Mouse (Mus musculus): ENCODE measurements around the gene Mast4. TPM values are rescaled to one million over a fixed set of nuclear protein-coding genes. Genes with fewer than 3 reads are reported as not detected.

The Mast4 gene
- total RNA-seq, 2 experiments from 2014 or later: 66.7 to 68.9 TPM

DNA sequence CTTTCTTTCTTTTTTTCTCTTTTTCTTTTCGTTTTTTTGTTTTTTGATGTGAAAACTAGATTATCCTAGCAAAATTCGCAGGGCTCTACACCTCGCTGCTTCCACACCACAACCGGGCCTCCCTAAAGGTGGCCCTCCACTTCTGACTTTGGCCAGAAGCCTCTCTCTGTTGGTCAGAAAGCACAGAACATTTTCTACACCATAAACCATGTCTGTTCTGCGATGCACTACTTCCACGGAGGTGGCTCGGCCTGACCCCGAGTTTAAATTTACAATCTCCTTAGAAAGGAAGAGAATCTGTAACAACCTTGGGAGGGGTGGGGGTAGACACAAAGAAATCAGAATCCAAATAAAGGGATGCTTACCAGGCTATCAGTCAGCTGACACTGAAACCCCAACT is 458.8 kb downstream of the Mast4 start:
- no peak for DNase-seq (ENCODE audit: low spot score in 2 of 2)
- Histone ChIP-seq H3K4me3 (no peak overlapping the region), H3K27ac (peak overlapping the region; percentile 72)
- TF ChIP-seq CTCF (conservative IDR thresholded peaks at IDR 0.05): no peak

GRCm38 (mm10) chr13:102875144-102875476 is 459.2 kb downstream of the Mast4 start:
- H3K4me3 ChIP-seq: no peak overlapping the region
- TF ChIP-seq CTCF (conservative IDR thresholded peaks at IDR 0.05): no peak
- H3K27ac ChIP-seq: peak overlapping the region; percentile 72
- DNase-seq (ENCODE audit: low spot score in 2 of 2): no peak

- peak overlapping the region; percentile 6; the same call in 1 of the 2 replicates for H3K4me3 ChIP-seq
- peak in 1 of 2 experiments; percentile 72 for DNase-seq (ENCODE audit: low spot score in 2 of 2)
- H3K27ac ChIP-seq: peak overlapping the region; percentile 72
- TF ChIP-seq CTCF (conservative IDR thresholded peaks at IDR 0.05): no peak
These were observed 459.7 kb downstream of the Mast4 start for GRCm38 (mm10) chr13:102874465-102875143.

DNA sequence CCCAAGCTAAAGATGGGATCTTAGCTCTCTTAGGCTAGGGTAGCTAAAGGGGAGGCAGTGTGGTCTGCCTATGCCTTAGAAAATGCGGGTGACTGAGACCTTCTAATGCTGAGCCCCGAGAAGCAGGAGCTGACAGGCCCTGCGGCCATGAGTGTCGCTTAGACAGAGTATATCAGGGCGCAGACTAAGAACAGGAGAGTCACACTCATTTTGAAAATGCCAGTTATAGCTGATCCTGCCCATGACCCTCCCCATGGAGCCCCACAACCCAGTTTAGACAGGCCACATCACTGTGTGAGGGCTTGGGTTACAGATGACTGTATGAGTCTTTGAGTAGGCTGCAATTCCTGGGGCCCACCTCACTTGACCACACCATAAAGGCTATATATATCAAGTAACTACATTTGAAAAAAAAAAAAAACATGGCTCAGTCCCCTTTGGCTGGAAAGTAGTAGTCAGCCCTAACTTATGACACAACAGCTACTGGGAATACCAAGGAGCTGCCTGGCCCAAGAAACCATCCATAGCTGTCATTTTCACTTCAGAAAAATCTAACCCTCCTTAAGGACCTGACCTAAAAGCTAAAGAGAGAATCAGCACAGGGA is 460.8 kb downstream of the Mast4 start:
- Histone ChIP-seq H3K27ac (peak overlapping the region; percentile 72; the same call in 1 of the 2 replicates), H3K4me3 (no peak overlapping the region)
- TF ChIP-seq CTCF (conservative IDR thresholded peaks at IDR 0.05): no peak
- DNase-seq (ENCODE audit: low spot score in 2 of 2): no peak

DNA sequence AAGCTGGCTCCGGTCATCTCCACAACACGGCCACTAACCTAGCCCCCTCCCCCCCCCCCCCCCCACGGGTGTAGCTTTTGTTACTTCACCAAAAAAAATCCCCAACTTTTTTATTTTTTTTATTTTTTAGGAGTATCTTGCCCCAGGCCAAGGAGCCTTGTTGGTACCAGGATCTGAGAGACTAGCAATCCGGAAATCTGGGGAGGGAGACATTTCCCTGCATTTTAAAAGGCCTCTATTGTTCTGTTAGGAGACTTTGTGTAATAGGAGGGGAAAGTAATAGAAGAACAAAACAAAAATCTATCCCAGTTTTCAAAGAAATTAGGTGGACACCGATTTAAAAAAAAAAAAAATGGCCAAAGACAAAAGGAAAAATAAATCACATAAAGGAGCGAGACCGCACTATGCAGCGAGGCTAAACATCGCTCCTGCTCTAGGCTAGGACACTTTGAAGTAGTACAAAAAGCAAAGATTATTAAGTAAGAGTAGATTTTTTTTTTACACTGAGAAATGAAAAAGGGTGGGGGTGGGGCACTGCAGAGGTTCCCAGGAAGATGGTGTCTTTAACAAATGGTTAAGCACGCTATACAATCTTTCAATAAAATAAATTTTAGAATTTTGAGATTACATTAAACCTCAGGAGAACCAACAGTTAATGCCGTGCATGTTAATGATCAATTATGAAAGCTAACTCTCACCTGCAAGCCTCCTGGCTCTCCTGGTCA is 462.8 kb downstream of the Mast4 start:
- Histone ChIP-seq H3K27ac (peak overlapping the region; percentile 60; the same call in 1 of the 2 replicates), H3K4me3 (no peak overlapping the region)
- DNase-seq (ENCODE audit: low spot score in 2 of 2): no peak
- TF ChIP-seq CTCF (conservative IDR thresholded peaks at IDR 0.05): no peak

DNA sequence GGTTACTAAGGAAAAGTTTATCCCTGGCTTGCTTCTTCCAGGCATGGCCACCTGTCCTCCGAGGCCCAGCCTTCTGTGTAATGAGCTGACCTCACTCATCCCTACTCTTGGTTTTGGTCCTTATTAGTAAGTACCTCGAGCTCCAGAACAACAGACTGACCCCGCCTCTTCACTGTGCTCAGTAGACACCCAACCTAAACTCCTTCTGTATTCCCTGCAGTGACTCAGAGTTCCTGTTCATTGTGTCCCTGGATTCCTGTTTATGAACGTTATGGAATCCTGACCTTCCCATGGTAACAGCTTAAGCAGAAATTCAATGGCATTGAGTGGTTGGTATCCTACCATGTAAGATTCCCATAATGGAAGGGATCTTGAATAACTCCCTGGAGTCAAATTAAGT is 464.8 kb downstream of the Mast4 start:
- H3K4me3 ChIP-seq: no peak overlapping the region
- no peak for DNase-seq (ENCODE audit: low spot score in 2 of 2)
- peak overlapping the region; percentile 33 for H3K27ac ChIP-seq
- no peak for TF ChIP-seq CTCF (conservative IDR thresholded peaks at IDR 0.05)

DNA sequence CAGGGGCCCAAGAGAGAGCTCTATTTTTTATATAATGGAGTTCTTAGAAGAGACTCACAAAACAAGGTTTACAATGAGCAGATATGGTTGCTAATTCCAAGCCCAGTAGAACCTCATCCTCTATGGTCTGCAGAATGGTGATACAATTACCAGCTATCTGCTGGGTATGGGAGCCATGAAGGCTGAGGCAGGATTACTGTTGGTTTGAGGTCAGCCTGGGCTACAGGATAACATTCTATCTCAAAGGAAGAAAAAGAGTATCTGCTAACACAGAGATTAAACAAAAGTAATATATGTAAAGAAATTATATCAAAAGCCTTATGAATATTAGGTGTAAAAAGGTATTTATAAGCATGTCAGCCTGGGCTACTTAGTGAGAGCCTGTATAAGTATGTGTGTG is 467.5 kb downstream of the Mast4 start:
- TF ChIP-seq CTCF (conservative IDR thresholded peaks at IDR 0.05): no peak
- no peak for DNase-seq (ENCODE audit: low spot score in 2 of 2)
- H3K27ac ChIP-seq: peak overlapping the region; percentile 68

GRCm38 (mm10) chr13:102865971-102866724 is 468.1 kb downstream of the Mast4 start:
- TF ChIP-seq CTCF (conservative IDR thresholded peaks at IDR 0.05): no peak
- peak in 1 of 2 experiments; percentile 34 for DNase-seq (ENCODE audit: low spot score in 2 of 2)
- no peak overlapping the region for H3K4me3 ChIP-seq
- peak overlapping the region; percentile 68 for H3K27ac ChIP-seq

More for the DNA sequence above, 467.5 kb downstream of the Mast4 start:
- H3K4me3 ChIP-seq: no peak overlapping the region

DNA sequence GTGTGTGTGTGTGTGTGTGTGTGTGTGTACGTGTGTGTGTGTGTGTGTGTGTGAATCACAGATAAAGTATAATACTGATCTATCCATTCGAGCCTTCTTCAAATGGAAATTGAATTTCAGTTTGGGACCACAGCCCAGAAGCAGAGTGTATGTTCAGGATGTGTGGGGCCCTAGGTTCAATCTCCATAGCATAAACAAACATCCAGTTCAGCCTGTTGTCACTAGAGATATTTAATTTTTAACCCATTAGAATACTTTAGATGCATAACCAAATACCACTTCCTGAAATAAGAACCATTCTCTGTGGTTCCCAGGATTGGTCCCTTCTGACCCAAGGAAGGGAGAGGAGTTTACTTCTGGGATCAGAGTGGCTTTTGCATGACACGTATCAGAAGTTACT is 468.8 kb downstream of the Mast4 start:
- no peak for DNase-seq (ENCODE audit: low spot score in 2 of 2)
- TF ChIP-seq CTCF (conservative IDR thresholded peaks at IDR 0.05): no peak
- Histone ChIP-seq H3K27ac (peak overlapping the region; percentile 68), H3K4me3 (no peak overlapping the region)

- TF ChIP-seq CTCF (conservative IDR thresholded peaks at IDR 0.05): no peak
- H3K4me3 ChIP-seq: no peak overlapping the region
- DNase-seq (ENCODE audit: low spot score in 2 of 2): no peak
- H3K27ac ChIP-seq: peak overlapping the region; percentile 24; the same call in 1 of the 2 replicates
These were observed 469.5 kb downstream of the Mast4 start for GRCm38 (mm10) chr13:102864840-102865239.

DNA sequence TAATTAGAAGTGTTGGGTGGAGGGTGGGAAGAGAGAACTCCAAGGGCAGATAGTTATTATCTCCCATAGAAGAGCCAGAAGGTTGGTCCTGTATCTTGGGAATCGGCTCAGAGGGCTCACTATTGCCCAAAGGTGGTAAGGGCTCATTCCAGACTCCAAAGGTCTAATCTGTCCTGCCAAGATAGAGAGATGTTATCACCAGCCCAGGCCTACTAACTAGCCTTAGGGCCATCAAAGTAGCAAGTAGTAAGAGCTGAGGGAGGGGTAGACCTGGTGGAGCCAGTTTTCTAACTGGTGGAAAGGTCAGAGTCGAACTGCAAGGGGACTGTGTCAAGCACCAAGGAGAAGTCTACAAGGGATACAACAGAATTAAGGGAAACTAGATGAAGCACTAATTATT is 470.2 kb downstream of the Mast4 start:
- no peak for TF ChIP-seq CTCF (conservative IDR thresholded peaks at IDR 0.05)
- Histone ChIP-seq H3K4me3 (no peak overlapping the region), H3K27ac (no peak overlapping the region)
- no peak for DNase-seq (ENCODE audit: low spot score in 2 of 2)

DNA sequence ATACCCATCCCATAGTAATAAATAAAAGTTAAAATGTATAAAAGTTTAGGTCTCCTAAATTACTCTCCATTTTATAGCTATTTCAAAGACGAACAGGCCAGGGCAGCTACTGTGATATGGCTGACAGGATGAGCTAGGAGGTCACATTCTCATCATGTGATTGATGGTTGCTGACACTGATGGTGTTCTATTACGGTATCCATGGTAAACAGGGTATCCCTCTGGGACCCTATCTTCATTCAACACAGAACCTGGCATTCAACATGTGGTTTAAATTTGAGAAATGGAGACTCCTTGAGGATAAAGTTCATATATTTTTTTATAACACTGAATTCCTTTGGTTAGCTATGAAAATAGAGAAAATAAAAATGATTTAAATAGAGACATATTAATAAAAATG is 471.3 kb downstream of the Mast4 start:
- Histone ChIP-seq H3K27ac (no peak overlapping the region), H3K4me3 (no peak overlapping the region)
- TF ChIP-seq CTCF (conservative IDR thresholded peaks at IDR 0.05): no peak
- no peak for DNase-seq (ENCODE audit: low spot score in 2 of 2)

- TF ChIP-seq CTCF (conservative IDR thresholded peaks at IDR 0.05): no peak
- Histone ChIP-seq H3K27ac (no peak overlapping the region), H3K4me3 (no peak overlapping the region)
- no peak for DNase-seq (ENCODE audit: low spot score in 2 of 2)
These were observed 471.9 kb downstream of the Mast4 start for GRCm38 (mm10) chr13:102862397-102862796.

All from layer of hippocampus, adult 2 months (tissue).